Mouse (Mus musculus) R1 (cell line): ENCODE measurements around the gene Prkch.

Experiments
- DNase-seq: peaks from one replicate; pipeline ENCODE4 v3.0.0-alpha.2; 2018; ENCODE audit warnings: low read depth, low spot score

Prkch gene

DNA sequence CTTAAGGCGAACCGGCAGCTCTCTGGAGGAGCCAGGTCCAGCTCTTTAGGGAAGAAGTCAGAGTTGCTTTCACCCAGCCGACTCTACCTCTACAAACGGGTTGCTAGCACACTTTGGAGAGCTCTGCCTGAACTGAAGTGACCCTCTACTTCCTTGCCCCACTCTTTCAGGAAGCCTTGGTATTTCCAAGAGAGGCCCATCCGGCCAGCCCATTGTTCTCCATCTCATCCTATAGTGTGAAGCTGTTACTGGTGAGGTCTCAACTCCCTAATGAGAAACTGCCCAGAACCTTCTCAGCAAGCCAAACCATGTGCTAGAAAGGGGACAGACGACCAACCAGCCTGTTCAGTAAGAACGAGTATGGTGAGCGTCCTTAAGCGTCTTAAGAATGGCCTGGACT lies 1.3 kb upstream of the Prkch start:
- DNase-seq, result no peak

DNA sequence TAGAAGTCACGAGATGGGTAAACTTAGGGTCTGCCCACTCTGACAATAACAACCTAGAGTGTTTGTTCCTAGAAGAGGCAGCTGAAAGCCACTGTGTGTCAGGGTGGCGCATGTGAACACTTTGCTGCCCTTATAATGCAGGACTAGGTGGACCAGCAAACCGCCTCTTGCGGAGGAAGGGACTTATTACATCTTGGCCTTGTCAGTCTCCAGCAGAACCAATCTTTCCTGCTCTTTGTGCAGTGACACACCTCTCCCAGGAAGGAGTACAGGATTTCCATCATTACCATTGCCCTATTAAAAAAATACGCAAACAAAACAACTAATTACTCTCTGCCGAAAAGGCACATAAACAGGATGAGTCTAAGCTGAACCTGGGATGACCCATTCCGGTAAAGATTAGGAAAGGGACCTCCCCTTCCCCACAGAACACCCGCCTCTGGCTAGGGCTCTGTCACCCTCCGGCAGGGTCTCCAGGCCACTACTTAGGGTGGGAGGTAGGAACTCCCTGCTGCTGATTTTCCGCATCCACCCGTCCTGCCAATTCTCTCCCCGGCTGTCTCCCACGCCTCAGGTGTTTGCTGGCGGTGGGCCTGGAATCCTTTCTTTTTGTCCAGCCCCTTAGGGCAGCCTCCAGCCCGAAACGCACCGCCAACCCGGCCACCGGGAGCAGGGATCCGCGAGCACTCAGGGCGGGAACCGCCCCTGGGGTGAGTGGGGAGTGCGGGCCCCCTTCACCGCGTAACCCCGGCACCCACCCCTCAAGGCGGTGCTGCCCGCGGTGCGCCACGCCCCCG lies 585 bp upstream of the Prkch start:
- DNase-seq, result peak; percentile 72

DNA sequence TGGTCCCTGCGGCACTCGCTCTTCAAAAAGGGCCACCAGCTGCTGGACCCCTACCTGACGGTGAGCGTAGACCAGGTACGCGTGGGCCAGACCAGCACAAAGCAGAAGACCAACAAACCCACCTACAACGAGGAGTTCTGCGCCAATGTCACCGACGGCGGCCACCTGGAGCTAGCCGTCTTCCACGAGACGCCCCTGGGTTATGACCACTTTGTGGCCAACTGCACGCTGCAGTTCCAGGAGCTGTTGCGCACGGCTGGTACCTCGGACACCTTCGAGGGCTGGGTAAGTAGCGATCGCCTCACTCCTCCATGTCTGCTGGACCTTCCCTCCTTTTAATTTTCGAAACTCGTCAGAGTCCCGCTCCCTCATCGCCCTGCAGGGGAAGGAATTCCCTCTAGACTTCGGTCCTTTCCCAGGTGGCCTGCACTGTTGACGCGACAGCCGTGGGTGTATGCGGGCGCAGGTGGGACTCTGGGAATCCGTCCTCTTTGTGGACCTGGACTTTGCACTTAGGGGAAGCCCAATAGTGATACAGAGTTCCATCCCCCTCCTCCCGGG lies 725 bp downstream of the Prkch start:
- peak; percentile 19 for DNase-seq

DNA sequence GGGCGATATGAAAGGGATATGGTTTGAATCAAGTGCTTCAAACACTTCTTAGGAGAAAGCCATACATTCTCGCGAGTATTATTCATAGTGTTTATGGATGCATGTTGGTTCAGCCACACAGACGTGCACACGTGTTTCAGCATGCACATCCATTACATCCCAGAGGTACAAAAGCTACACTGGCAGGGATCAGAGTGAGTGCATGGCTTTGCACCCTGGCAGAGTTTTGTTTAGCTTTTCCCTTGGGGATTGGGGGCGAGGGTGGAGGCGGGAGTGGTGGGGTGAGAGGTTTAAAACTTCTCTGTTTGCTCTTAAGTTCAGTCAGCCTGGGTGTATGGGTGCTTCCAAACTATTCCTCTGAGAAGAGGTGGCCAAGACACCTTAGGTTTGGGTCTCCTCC lies 1.3 kb downstream of the Prkch start:
- DNase-seq, result no peak

DNA sequence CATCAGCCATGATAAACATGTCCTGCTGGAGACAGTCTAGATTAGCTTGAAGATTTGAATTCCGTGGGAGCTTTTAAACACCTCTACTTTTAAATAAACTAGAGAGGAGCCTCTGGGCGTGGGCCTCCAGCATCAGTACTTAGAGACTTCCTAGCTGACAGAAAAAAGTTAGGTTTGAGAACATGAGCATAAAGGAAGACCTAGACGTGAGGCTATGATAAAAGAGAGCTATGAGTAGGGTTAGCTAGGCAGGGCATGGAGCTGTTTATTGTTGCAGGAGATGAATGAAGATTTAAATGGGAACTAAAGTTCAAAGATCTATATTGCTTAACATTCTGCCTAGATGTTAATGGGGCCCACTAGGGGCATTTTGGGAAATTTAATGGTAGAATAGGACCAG lies 2.7 kb downstream of the Prkch start:
- no peak for DNase-seq

DNA sequence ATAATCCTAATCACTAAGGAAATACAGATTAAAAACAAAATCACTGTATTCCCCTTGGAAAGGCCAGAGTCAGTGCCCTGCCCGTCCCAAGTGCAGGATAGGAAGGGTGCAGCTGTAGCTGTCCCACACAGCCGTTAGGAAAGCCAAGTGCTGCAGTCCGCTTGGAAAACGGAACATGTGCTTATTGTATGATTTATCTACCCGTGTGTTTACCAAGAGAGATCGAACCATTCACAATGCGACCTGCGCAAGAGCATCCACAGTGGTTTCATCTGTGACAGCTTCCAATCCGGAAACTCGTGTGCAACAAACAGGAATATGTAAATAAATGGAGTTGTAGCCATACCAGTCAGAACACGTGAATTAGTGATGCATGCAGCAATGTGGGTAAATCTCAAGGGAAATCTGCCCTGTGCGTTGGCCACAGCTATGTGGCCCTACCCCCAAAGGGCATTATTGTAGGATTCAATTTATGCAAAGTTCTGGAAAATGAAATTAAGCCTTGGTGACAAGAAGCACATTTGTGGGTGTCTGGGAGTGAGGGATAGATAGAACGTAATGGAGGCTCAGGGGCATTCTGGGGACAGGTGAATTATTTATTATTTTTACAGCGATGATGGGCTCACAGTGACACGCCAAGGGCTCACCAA lies 6.2 kb downstream of the Prkch start:
- no peak for DNase-seq

DNA sequence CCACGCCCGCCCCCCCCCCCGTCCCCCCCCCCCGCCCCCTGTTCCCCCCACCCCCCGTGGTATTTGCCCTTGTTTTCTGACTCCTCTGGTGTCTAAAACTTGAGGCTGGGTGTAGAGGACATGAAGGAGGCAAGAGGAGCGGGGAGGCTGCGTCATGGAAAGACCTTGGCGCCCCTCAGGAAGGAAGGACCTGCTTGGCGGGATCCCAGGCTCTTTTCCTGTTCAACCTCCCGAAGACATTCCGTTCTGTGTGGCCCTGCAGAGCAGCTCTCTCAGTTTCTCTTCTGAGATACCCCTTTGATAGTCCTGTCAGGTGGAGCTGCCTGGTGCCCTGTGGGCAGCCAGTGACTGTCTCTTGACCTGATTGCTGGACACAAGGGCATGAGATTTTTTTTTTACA lies 7.0 kb downstream of the Prkch start:
- DNase-seq, result no peak

DNA sequence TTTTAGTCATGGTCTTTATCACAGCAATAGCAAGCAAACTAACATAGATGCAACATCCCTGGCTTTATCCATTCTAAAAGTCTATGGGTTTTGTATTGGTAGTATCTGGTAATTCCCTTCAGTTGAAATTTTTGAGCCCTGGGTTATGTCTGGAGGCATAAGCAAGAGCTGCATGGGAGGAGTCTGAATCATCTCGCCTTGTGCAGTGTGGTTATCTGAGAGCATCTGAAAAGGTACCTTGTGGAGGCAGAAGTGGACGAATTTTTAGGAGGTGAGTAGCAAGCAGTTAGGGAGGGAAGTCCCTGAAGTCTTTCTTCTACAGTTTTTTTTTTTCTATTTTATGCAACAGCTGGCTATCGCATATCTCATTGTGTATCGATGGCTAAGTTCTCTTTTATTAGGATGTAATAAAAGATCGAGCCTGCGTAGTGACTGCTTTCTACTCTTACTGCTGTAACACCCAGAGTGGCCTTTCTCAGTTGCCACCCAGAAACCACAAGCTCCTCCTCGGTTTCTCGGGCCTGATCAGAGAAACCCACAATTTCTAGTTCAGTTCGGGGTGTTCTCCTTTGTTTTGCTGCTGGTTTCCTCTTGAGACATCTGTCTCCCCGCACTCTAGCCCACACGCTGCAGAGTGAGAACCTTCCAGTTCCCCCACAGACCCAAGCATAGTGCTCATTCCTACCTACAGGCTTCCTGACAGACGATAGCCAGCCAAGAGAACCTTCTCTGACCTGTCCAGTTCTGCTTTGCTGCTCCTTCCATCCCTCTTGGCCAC lies 8.6 kb downstream of the Prkch start:
- DNase-seq, result no peak

DNA sequence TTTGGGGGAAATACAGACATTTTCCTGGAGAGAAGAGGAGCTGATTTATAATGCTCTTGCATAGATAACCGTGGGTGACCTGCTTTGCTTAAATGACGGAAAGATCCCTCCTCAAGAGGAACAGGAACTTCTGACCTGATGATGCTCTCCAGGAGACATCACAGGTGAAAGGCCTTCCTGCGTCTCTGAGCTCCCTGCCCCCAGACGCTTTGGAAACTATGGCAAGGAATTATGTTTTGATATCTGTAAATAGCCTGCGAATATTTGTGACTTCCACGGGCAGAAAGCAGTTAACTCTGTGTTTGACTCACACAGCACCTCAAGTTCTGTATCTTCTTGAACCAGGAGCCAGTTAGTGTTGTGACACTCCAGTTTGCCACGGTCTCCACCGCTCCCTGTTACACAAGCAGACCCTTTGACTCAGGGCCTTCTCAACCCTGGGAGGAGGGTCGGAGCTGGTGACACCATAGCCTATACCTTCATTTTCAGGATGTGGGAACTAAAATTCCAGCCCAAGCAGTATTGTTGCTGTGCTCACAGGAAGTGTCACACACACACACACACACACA lies 9.7 kb downstream of the Prkch start:
- no peak for DNase-seq

DNA sequence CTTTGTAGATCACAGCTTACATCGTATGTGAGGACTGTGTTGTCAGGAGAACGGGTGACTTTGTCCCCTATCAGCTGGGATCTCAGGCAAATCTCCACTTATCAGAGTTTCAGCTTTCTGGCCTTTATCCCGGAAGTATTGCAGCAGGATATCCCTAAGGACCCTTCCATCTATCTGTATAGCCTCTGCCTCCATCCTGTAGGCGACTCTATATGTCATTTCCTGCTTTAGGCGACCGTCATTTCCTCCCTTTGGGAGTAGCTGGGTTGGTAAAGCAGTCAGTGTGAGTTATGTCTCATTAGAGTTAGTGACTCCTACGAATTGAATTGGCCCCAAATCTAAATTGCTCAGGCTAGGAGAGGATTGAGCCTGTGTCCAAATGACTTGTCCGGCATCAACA lies 10.6 kb downstream of the Prkch start:
- DNase-seq, result no peak

DNA sequence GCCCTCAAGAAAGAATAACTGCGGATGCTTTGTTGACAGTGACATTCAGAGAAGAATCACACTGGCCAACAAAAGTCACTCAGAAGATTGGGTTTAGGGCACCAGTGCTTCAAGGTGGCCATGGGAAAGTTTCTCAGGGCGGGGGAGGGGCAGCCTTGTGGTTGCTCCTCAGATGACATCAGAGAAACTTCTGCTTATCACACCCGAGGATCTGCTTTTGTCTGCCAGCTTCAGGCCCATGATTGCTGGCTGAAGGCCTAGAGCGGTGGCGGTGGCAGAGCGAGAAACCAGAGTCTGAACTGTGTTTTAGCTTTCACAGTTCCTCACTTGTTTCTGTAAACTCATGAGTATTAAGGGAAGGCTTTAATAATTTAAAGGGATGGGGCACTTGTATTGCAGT lies 13.6 kb downstream of the Prkch start:
- no peak for DNase-seq

DNA sequence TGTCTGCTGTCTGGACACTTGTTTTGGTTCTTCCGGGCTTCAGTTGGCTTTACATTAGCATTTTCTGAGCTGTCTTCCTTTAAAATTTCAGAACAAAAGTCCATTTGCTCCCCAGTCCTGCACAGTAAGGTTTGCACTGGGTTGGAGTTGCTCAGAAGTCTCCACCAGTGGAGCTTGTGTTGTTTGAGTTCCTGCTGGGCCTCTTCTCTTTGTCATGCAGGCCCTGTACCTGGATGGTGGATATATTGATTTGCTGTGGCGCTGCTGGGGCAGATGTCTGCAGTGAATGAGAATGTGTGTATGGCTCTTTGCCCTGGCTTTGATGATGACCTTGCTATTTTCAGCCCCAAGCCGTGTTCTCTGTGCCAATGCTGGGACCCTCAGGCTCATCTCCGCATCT lies 15.9 kb downstream of the Prkch start:
- peak; percentile 73 for DNase-seq

DNA sequence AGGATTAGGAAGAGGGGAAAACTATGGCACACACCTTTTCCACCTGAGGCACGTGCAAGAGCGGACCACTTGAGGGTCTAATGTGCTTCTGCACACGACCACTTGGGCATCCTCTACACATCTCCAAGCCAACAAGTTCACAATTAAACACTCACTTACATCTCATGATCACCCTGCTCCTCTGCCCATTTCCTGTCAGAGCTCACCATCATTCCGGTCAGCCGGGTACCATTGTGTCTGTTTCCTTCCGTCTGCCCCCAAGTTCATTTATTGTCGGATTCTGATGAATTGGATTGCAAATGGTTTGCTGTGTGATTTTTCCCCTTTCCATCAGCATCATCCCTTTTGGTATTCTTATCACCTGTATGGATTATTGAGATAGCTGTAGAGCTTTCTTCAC lies 18.4 kb downstream of the Prkch start:
- DNase-seq, result no peak

DNA sequence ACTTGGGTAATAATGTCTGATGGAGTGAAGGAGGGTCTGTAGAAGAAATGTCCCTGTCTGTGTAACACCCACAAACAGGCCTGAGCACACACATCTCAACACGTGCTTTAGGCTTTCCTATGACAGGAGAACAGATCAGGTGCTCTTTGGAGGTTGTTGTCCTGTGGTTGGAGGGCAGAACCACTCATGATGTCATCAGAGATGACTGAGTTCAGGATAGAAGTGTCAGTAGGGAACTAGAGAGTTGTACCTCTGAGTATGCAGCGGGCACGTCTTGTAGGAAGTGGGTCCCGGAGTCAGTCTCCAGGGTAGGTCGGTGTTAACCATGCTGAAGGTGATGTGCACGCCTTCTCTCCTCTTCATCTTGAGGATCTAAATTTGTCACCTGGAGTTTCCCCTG lies 19.1 kb downstream of the Prkch start:
- no peak for DNase-seq

DNA sequence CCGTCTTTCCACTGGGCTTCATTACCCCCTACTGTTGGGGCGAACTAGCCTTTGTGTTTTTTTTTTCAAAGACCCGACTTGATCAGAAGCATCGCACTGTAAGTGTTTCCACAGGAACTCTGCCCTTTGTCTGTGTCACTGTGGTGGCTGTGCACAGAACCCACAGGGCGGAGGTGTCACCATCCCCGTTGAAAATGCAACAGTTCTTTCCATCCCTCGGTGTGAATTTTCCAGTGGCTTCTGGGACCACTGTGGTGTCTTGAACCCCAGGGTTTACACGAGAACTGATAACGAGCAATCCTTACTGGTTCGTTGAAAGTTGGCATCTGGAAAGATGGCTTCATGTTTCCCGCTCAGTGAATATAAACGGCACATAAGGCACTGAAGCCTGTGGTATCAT lies 20.2 kb downstream of the Prkch start:
- no peak for DNase-seq

DNA sequence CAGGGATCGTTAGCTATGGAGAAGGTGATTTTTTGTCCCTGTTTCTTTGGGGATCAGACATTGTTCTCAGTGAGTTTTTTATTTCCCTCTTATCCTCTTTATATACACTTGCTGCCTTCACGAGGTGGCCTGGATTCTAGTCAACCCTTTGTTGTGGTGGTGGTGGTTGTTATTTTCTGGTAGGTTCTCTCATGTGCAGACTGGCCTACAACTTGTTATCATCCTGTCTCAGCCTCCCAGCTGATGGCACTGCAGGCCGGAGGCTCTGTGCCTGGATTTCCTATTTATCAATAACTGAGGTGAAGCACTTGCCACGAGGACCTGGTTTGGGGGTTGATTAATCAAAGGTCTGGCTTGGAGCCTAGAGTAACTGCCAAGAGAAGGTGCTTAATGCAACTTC lies 20.6 kb downstream of the Prkch start:
- DNase-seq, result no peak

DNA sequence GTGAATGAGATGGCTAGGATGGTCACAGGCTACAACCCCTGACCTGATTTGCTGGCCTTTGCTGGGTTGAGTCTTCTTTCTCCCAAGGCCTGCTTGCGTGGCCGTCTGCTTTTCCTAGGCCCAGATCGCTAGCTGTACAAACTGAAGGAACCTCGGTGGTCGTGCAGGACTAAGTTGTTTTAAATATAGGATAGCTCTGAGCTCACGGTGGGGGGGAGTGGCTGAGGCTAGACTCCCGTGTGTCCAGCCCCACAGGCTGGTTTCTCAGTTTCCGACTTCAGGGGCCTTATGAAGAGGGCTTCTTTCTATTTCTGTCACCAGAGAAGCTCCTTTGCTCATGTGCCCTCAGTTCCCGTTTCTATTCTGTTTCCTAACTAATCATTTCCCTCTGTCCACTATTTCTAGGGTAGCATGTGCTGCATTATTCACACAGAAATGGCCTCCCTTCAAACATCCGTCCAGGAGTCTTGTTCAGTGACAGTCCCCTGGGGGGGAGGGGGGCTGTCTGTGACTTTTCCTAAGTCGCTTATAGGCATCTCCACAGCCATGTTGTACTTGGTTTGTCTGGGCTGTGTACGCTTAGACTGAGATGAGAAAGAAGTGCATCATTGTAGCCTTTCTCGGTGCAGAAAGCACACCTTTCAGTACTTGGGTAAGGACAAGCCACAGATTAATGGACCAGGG lies 22.9 kb downstream of the Prkch start:
- no peak for DNase-seq

DNA sequence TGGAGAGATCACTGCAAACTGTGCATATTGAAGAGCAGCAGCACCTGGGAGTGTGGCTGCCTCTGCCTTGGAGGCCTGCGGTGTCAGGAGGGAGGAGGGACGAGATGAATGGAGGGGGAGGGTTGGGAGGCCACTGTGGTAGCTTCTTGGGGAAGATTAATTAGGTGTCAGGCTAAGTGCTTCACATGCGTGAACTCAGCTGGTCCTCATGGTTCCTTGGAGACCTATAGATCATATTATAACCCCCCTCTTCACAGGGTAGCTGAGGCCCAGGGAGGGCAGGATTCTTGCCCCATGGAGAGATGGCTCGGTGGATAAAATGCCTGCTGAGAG lies 23.4 kb downstream of the Prkch start:
- no peak for DNase-seq

DNA sequence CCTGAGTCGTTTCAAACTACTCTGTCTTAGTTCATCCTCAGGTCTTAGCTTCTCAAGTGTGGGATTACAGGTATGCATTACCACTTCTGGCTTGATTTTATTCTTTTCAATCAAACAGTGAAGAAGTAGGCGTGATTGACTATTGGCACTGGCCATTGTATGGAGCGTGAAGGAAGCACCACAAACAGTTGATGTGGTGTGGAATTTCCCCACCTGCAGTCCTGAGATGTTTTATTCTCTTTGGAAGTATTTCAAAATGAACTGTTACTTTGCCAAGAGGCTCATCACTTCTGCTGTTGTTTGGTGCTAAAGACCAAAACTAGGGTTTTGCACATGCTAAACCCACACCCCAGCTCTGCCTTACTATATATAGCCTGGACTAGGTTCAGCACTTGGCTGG lies 24.7 kb downstream of the Prkch start:
- no peak for DNase-seq

DNA sequence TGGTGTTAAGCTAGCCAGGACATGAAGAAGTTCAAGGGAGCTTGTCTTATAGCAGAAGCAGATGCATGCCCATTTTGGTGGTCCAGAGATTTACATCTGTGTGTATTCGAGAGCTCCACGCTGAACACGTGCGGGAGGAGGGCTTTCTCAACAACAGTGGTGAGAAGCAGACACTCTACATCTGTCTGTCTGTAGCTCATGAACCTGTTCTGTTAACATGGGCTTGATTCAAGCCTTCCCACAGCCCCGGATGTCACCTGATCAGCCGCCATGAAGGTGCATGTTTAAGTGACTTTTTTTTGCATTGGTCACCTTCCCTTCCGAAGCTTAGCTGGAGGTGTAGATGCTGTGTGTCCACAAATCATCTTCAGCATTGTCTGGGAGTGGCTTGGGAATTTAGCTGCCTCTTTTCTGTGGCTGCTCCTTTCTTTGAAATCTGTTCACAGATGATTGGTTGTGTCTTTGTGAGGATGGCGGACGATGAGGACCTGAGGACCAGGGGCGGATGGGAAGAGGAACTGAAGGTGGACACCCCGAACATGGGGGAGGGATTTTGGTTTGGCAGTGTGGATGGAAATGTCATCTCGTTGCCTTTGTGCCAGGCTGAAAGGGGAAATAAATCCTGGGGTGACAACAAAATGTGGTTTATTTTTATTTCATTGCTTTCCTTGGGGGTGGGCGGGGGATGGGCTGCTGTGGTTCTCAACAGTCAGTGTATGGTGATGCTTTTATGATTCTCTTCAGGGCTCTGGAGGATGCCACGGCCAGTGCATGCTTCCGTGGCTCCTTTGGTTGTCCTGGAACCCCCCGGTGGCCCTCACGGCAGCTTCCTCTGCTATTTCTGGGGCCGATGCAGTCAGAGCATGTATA lies 25.3 kb downstream of the Prkch start:
- no peak for DNase-seq
